Mouse (Mus musculus): ENCODE data around the gene Dip2c. TPM values are rescaled to one million over a fixed set of nuclear protein-coding genes. Genes with fewer than 3 reads are reported as not detected.

Dip2c gene
- total and polyA plus RNA-seq, 3 experiments: 0.04 to 0.14 (median 0.08) TPM

GRCm38 (mm10) chr13:9429884-9430283 lies 153.6 kb downstream of the Dip2c start:
- H3K27me3 ChIP-seq (replicated peaks): no peaks in the 10 kb centered on the region
- peak overlapping the region; percentile 91 for H3K4me2 ChIP-seq (ENCODE audit: insufficient read depth, low read depth, poor library complexity, severe bottlenecking)
- peak overlapping the region; percentile 63 for H3K9ac ChIP-seq (ENCODE audit: insufficient read depth, low read depth)
- H3K79me2 ChIP-seq (replicated peaks; ENCODE audit: control insufficient read depth, extremely low read depth, insufficient read depth, poor library complexity, severe bottlenecking): no peaks in the 10 kb centered on the region
- TF ChIP-seq MAZ (IDR thresholded peaks at IDR 0.05; ENCODE audit: low read depth, low read length) (no peak), ZMIZ1 (IDR thresholded peaks at IDR 0.05; ENCODE audit: low read depth, low read length) (no peak), ELF1 (IDR thresholded peaks at IDR 0.05; ENCODE audit: low read depth, low read length) (no peak), ZKSCAN1 (IDR thresholded peaks at IDR 0.05; ENCODE audit: borderline replicate concordance, low read depth, low read length) (no peak), RCOR1 (conservative IDR thresholded peaks at IDR 0.05; ENCODE audit: low read depth, low read length) (no peak), MAX (IDR thresholded peaks at IDR 0.05; ENCODE audit: low read length) (no peak), MAFK (IDR thresholded peaks at IDR 0.05; ENCODE audit: insufficient replicate concordance, low read length) (no peak), EP300 (IDR thresholded peaks at IDR 0.05; ENCODE audit: low read length) (peak; percentile 64; the same call in 1 of the 2 replicates), IRF4 (IDR thresholded peaks at IDR 0.05; ENCODE audit: low read depth, low read length) (peak; percentile 75)
- no peak overlapping the region for H3K27ac ChIP-seq (ENCODE audit: insufficient read depth, low read depth)
- H3K36me3 ChIP-seq (replicated peaks in 1 of 2; ENCODE audit: control insufficient read depth in 1 of 2, insufficient read depth in 1 of 2, low read length in 1 of 2): no peaks in the 10 kb centered on the region
- H3K4me3 ChIP-seq (replicated peaks in 1 of 3; ENCODE audit: low read depth in 2 of 3, low read length in 2 of 3, poor library complexity in 1 of 3): no peak overlapping the region
- no peak for DNase-seq (ENCODE audit: extremely low read depth)
- peaks cover 0 to 7% of the 10 kb centered on the region in 2 experiments; a peak in 2 of 4 replicates for H3K4me1 ChIP-seq (ENCODE audit: control insufficient read depth in 1 of 2, insufficient read depth in 2 of 2)
- in situ Hi-C loops (cut with MboI; ENCODE audit: low pct_ligation_motif_present, low pct_unique_long_range_greater_than_20kb, low sequenced_read_pairs) (no loop called here), dilution Hi-C loops (cut with MboI; ENCODE audit: extremely low pct_ligation_motif_present, extremely low pct_unique_long_range_greater_than_20kb, low sequenced_read_pairs) (no loop called here)
- H3K9me3 ChIP-seq (replicated peaks; ENCODE audit: low read length): peaks cover 4% of the 10 kb centered on the region

DNA sequence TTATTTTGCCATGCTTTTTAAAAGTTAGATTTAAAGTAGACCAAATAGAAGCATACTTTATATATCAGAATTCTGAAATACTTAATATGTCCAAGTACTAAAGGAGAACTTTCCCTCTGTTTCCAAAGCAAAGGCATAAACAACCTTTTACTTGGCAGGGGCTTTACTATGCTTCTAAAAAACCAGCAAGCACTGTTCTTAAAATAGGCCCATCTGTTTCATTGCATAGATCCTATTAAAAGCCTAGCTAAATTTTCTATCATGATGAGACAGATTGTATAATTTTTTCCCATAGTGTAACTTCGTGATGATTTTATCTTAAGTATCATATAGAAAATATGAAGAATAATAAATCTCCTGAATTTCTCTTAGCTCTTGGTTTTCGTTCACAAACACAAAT lies 154.4 kb downstream of the Dip2c start:
- in situ Hi-C loops (cut with MboI; ENCODE audit: low pct_ligation_motif_present, low pct_unique_long_range_greater_than_20kb, low sequenced_read_pairs) (no loop called here), dilution Hi-C loops (cut with MboI; ENCODE audit: extremely low pct_ligation_motif_present, extremely low pct_unique_long_range_greater_than_20kb, low sequenced_read_pairs) (no loop called here)
- no peaks in the 10 kb centered on the region for H3K79me2 ChIP-seq (replicated peaks; ENCODE audit: control insufficient read depth, extremely low read depth, insufficient read depth, poor library complexity, severe bottlenecking)
- no peak overlapping the region for H3K27ac ChIP-seq (ENCODE audit: insufficient read depth, low read depth)
- no peak overlapping the region for H3K9ac ChIP-seq (ENCODE audit: insufficient read depth, low read depth)
- H3K4me2 ChIP-seq (ENCODE audit: insufficient read depth, low read depth, poor library complexity, severe bottlenecking): no peak overlapping the region
- H3K9me3 ChIP-seq (replicated peaks; ENCODE audit: low read length): peaks cover 4% of the 10 kb centered on the region
- TF ChIP-seq TBP (conservative IDR thresholded peaks at IDR 0.05; ENCODE audit: low read depth, low read length): no peak
- TF ChIP-seq MYC (IDR thresholded peaks at IDR 0.05; ENCODE audit: low read depth, low read length): no peak
- TF ChIP-seq JUND (conservative IDR thresholded peaks at IDR 0.05; ENCODE audit: low read depth, low read length): no peak
- no peak for TF ChIP-seq HCFC1 (IDR thresholded peaks at IDR 0.05; ENCODE audit: low read depth, low read length)
- no peak for TF ChIP-seq MAFK (IDR thresholded peaks at IDR 0.05; ENCODE audit: insufficient replicate concordance, low read length)
- TF ChIP-seq CTCF (conservative IDR thresholded peaks at IDR 0.05 in 1 of 2, IDR thresholded peaks at IDR 0.05 in 1 of 2; ENCODE audit: low read depth in 2 of 2, low read length in 2 of 2): no peak
- TF ChIP-seq RCOR1 (conservative IDR thresholded peaks at IDR 0.05; ENCODE audit: low read depth, low read length): no peak
- no peak for TF ChIP-seq POLR2AphosphoS2 (IDR thresholded peaks at IDR 0.05; ENCODE audit: low read depth, low read length)
- no peak for TF ChIP-seq TCF12 (IDR thresholded peaks at IDR 0.05; ENCODE audit: low read depth, low read length)
- TF ChIP-seq KAT2A (IDR thresholded peaks at IDR 0.05; ENCODE audit: insufficient replicate concordance, low read length): no peak
- no peak for TF ChIP-seq MAX (IDR thresholded peaks at IDR 0.05; ENCODE audit: low read length)
- no peak for TF ChIP-seq ELF1 (IDR thresholded peaks at IDR 0.05; ENCODE audit: low read depth, low read length)
- TF ChIP-seq MXI1 (IDR thresholded peaks at IDR 0.05; ENCODE audit: low read depth, low read length): no peak
- no peak for TF ChIP-seq ZNF384 (IDR thresholded peaks at IDR 0.05; ENCODE audit: low read depth, low read length)
- no peak for TF ChIP-seq ETS1 (conservative IDR thresholded peaks at IDR 0.05; ENCODE audit: low read depth, low read length)
- no peak for TF ChIP-seq IRF4 (IDR thresholded peaks at IDR 0.05; ENCODE audit: low read depth, low read length)
- TF ChIP-seq RAD21 (IDR thresholded peaks at IDR 0.05; ENCODE audit: low read depth, low read length): no peak
- TF ChIP-seq CHD1 (IDR thresholded peaks at IDR 0.05; ENCODE audit: low read depth, low read length): no peak
- no peak for TF ChIP-seq NRF1 (IDR thresholded peaks at IDR 0.05; ENCODE audit: low read depth, low read length)
- no peak for TF ChIP-seq E2F4 (IDR thresholded peaks at IDR 0.05; ENCODE audit: insufficient replicate concordance, low read depth, low read length)
- H3K4me3 ChIP-seq (replicated peaks in 1 of 3; ENCODE audit: low read depth in 2 of 3, low read length in 2 of 3, poor library complexity in 1 of 3): no peak overlapping the region
- H3K36me3 ChIP-seq (replicated peaks in 1 of 2; ENCODE audit: control insufficient read depth in 1 of 2, insufficient read depth in 1 of 2, low read length in 1 of 2): no peaks in the 10 kb centered on the region
- H3K4me1 ChIP-seq (ENCODE audit: control insufficient read depth in 1 of 2, insufficient read depth in 2 of 2): peaks cover 0 to 7% of the 10 kb centered on the region in 2 experiments; a peak in 2 of 4 replicates
- no peaks in the 10 kb centered on the region for H3K27me3 ChIP-seq (replicated peaks)
- no peak for DNase-seq (ENCODE audit: extremely low read depth)
